Mouse (Mus musculus): ENCODE measurements around the gene Zfp36l2. TPM values are rescaled to one million over a fixed set of nuclear protein-coding genes. Genes with fewer than 3 reads are reported as not detected.

The Zfp36l2 gene
- polyA plus RNA-seq, 1 experiment from 2014 or later: 5.0 TPM

- Histone ChIP-seq H3K36me3 (ENCODE audit: poor library complexity, severe bottlenecking) (peaks cover 18% of the 10 kb centered on the region), H3K27ac (no peak overlapping the region), H3K9ac (no peak overlapping the region), H3K9me3 (replicated peaks) (no peaks in the 10 kb centered on the region), H3K27me3 (no peaks in the 10 kb centered on the region), H3K4me1 (no peaks in the 10 kb centered on the region), H3K4me3 (no peak overlapping the region), H3K4me2 (no peak overlapping the region)
- 85% methylated on average over 6 of the region's 6 CpGs for WGBS
- ATAC-seq: no peak
Measured at GRCm38 (mm10) chr17:84215264-84215960, 27.7 kb upstream of the Zfp36l2 start.

- no peaks in the 10 kb centered on the region for H3K27me3 ChIP-seq
- no peak overlapping the region for H3K4me3 ChIP-seq
- no peak for ATAC-seq
- no peak overlapping the region for H3K4me2 ChIP-seq
- peaks cover 5% of the 10 kb centered on the region for H3K36me3 ChIP-seq (ENCODE audit: poor library complexity, severe bottlenecking)
- H3K9ac ChIP-seq: no peak overlapping the region
- H3K4me1 ChIP-seq: no peaks in the 10 kb centered on the region
- no peaks in the 10 kb centered on the region for H3K9me3 ChIP-seq (replicated peaks)
- 96% methylated on average over 3 of the region's 3 CpGs for WGBS
- no peak overlapping the region for H3K27ac ChIP-seq
Measured at GRCm38 (mm10) chr17:84213464-84213863, 25.7 kb upstream of the Zfp36l2 start.

- Histone ChIP-seq H3K27ac (no peak overlapping the region), H3K4me2 (no peak overlapping the region), H3K4me3 (no peak overlapping the region), H3K27me3 (no peaks in the 10 kb centered on the region), H3K9me3 (replicated peaks) (no peaks in the 10 kb centered on the region), H3K4me1 (peaks cover 16% of the 10 kb centered on the region), H3K9ac (no peak overlapping the region), H3K36me3 (ENCODE audit: poor library complexity, severe bottlenecking) (no peaks in the 10 kb centered on the region; the same call in 1 of the 2 replicates)
- ATAC-seq: no peak
- 97% methylated on average over 3 of the region's 3 CpGs for WGBS
Measured at GRCm38 (mm10) chr17:84207611-84208010, 19.9 kb upstream of the Zfp36l2 start.

- H3K27ac ChIP-seq: no peak overlapping the region
- no peak overlapping the region for H3K4me3 ChIP-seq
- H3K9ac ChIP-seq: no peak overlapping the region
- H3K4me2 ChIP-seq: no peak overlapping the region
- H3K9me3 ChIP-seq (replicated peaks): no peaks in the 10 kb centered on the region
- 89% methylated on average over 3 of the region's 3 CpGs for WGBS
- no peaks in the 10 kb centered on the region; the same call in 1 of the 2 replicates for H3K36me3 ChIP-seq (ENCODE audit: poor library complexity, severe bottlenecking)
- H3K4me1 ChIP-seq: peaks cover 16% of the 10 kb centered on the region
- H3K27me3 ChIP-seq: no peaks in the 10 kb centered on the region
- no peak for ATAC-seq
Measured at GRCm38 (mm10) chr17:84206239-84206638, 18.5 kb upstream of the Zfp36l2 start.

- WGBS: 84% methylated on average over 5 of the region's 5 CpGs
- no peaks in the 10 kb centered on the region; the same call in 1 of the 2 replicates for H3K36me3 ChIP-seq (ENCODE audit: poor library complexity, severe bottlenecking)
- ATAC-seq: no peak
- no peak overlapping the region for H3K27ac ChIP-seq
- no peaks in the 10 kb centered on the region for H3K27me3 ChIP-seq
- H3K9ac ChIP-seq: no peak overlapping the region
- H3K9me3 ChIP-seq (replicated peaks): no peaks in the 10 kb centered on the region
- peaks cover 16% of the 10 kb centered on the region for H3K4me1 ChIP-seq
- no peak overlapping the region for H3K4me3 ChIP-seq
- no peak overlapping the region for H3K4me2 ChIP-seq
Measured at GRCm38 (mm10) chr17:84204962-84205361, 17.2 kb upstream of the Zfp36l2 start.

- no peaks in the 10 kb centered on the region; the same call in 1 of the 2 replicates for H3K36me3 ChIP-seq (ENCODE audit: poor library complexity, severe bottlenecking)
- H3K4me2 ChIP-seq: no peak overlapping the region
- no peak overlapping the region for H3K4me3 ChIP-seq
- WGBS: 52% methylated on average over 7 of the region's 7 CpGs
- H3K27ac ChIP-seq: no peak overlapping the region
- H3K9ac ChIP-seq: no peak overlapping the region
- H3K27me3 ChIP-seq: no peaks in the 10 kb centered on the region
- peaks cover 16% of the 10 kb centered on the region for H3K4me1 ChIP-seq
- no peaks in the 10 kb centered on the region for H3K9me3 ChIP-seq (replicated peaks)
- no peak for ATAC-seq
Measured at GRCm38 (mm10) chr17:84203340-84203739, 15.6 kb upstream of the Zfp36l2 start.

- Histone ChIP-seq H3K4me1 (peaks cover 10% of the 10 kb centered on the region), H3K27me3 (no peaks in the 10 kb centered on the region), H3K9me3 (replicated peaks) (no peaks in the 10 kb centered on the region), H3K9ac (no peak overlapping the region), H3K27ac (no peak overlapping the region), H3K4me2 (no peak overlapping the region), H3K4me3 (no peak overlapping the region), H3K36me3 (ENCODE audit: poor library complexity, severe bottlenecking) (no peaks in the 10 kb centered on the region)
- no peak for ATAC-seq
- WGBS: 91% methylated on average over 5 of the region's 5 CpGs
Measured at GRCm38 (mm10) chr17:84201183-84201582, 13.4 kb upstream of the Zfp36l2 start.

- no peak overlapping the region for H3K9ac ChIP-seq
- no peaks in the 10 kb centered on the region for H3K9me3 ChIP-seq (replicated peaks)
- no peak overlapping the region for H3K4me3 ChIP-seq
- H3K36me3 ChIP-seq (ENCODE audit: poor library complexity, severe bottlenecking): 0 out of 2 replicates have a peak, but pooled peaks cover 4% of the 10 kb centered on the region
- WGBS: 85% methylated on average over 4 of the region's 4 CpGs
- no peak overlapping the region for H3K4me2 ChIP-seq
- ATAC-seq: no peak
- H3K4me1 ChIP-seq: peaks cover under 1% of the 10 kb centered on the region; the same call in 1 of the 2 replicates
- H3K27ac ChIP-seq: no peak overlapping the region
- no peaks in the 10 kb centered on the region for H3K27me3 ChIP-seq
Measured at GRCm38 (mm10) chr17:84197912-84198344, 10.2 kb upstream of the Zfp36l2 start.

- no peaks in the 10 kb centered on the region for H3K9me3 ChIP-seq (replicated peaks)
- no peaks in the 10 kb centered on the region for H3K4me1 ChIP-seq
- no peaks in the 10 kb centered on the region for H3K27me3 ChIP-seq
- H3K4me3 ChIP-seq: no peak overlapping the region
- 0 out of 2 replicates have a peak, but pooled peaks cover 19% of the 10 kb centered on the region for H3K36me3 ChIP-seq (ENCODE audit: poor library complexity, severe bottlenecking)
- H3K27ac ChIP-seq: no peak overlapping the region
- no peak overlapping the region for H3K9ac ChIP-seq
- no peak overlapping the region for H3K4me2 ChIP-seq
- ATAC-seq: no peak
Measured at GRCm38 (mm10) chr17:84196329-84196728, 8.6 kb upstream of the Zfp36l2 start.

- Histone ChIP-seq H3K36me3 (ENCODE audit: poor library complexity, severe bottlenecking) (0 out of 2 replicates have a peak, but pooled peaks cover 19% of the 10 kb centered on the region), H3K27me3 (no peaks in the 10 kb centered on the region), H3K27ac (no peak overlapping the region), H3K9me3 (replicated peaks) (no peaks in the 10 kb centered on the region), H3K4me1 (no peaks in the 10 kb centered on the region), H3K4me3 (no peak overlapping the region), H3K9ac (no peak overlapping the region), H3K4me2 (no peak overlapping the region)
- 96% methylated on average over 3 of the region's 3 CpGs for WGBS
- no peak for ATAC-seq
Measured at GRCm38 (mm10) chr17:84195835-84196234, 8.1 kb upstream of the Zfp36l2 start.

GRCm38 (mm10) chr17:84195003-84195395, 7.3 kb upstream of the Zfp36l2 start:
- ATAC-seq: no peak
- WGBS: 73% methylated on average over 4 of the region's 4 CpGs

GRCm38 (mm10) chr17:84194282-84195002, 6.7 kb upstream of the Zfp36l2 start:
- Histone ChIP-seq H3K36me3 (ENCODE audit: poor library complexity, severe bottlenecking) (0 out of 2 replicates have a peak, but pooled peaks cover 19% of the 10 kb centered on the region), H3K9me3 (replicated peaks) (no peaks in the 10 kb centered on the region), H3K4me2 (no peak overlapping the region), H3K27ac (no peak overlapping the region), H3K27me3 (0 out of 2 replicates have a peak, but pooled peaks cover 3% of the 10 kb centered on the region), H3K4me1 (peaks cover 4% of the 10 kb centered on the region; the same call in 1 of the 2 replicates), H3K4me3 (no peak overlapping the region), H3K9ac (no peak overlapping the region)
- no peak for ATAC-seq
- 86% methylated on average over 4 of the region's 4 CpGs for WGBS

More at GRCm38 (mm10) chr17:84195003-84195395, 7.3 kb upstream of the Zfp36l2 start:
- Histone ChIP-seq H3K4me3 (no peak overlapping the region), H3K27me3 (no peaks in the 10 kb centered on the region), H3K4me1 (no peaks in the 10 kb centered on the region), H3K36me3 (ENCODE audit: poor library complexity, severe bottlenecking) (0 out of 2 replicates have a peak, but pooled peaks cover 19% of the 10 kb centered on the region), H3K9me3 (replicated peaks) (no peaks in the 10 kb centered on the region), H3K27ac (no peak overlapping the region), H3K4me2 (no peak overlapping the region), H3K9ac (no peak overlapping the region)
